Mouse (Mus musculus): Measurements from ENCODE around the gene Mindy1. TPM values are rescaled to one million over a fixed set of nuclear protein-coding genes. Genes with fewer than 3 reads are reported as not detected.

Mindy1 gene
- polyA plus RNA-seq, 1 experiment from 2014 or later, result 37.8 TPM

DNA sequence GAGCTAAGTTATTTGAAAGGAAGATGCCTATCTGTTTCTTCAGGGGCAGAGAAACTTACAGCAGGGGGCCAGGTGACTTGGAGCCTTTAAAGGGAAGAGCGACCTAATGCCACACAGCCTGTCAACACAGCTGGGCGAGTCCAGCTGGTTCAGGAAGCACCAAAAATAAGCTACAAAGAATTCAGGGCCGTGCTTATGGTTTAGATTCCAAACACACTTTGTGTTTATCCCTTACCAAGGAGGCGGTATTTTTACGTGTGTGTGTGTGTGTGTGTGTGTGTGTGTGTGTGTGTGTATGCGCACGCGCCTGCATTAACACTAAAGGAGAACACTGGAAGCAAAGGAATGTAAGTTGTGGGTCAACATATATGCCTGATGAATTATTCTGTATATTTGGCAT, 398 bp upstream of the Mindy1 start:
- Histone ChIP-seq H3K36me3 (replicated peaks; ENCODE audit: control insufficient read depth, insufficient read depth) (no peaks in the 10 kb centered on the region), H3K4me1 (replicated peaks; ENCODE audit: control insufficient read depth, insufficient read depth, low read length) (peaks cover 31% of the 10 kb centered on the region), H3K9ac (peak overlapping the region; percentile 87), H3K4me2 (replicated peaks) (peak overlapping the region; percentile 80), H3K4me3 (replicated peaks; ENCODE audit: low read length) (peak overlapping the region; percentile 72), H3K27ac (peak overlapping the region; percentile 88), H3K27me3 (ENCODE audit: control insufficient read depth, insufficient read depth, low read length) (no peaks in the 10 kb centered on the region), H3K9me3 (ENCODE audit: control insufficient read depth, low read length) (no peaks in the 10 kb centered on the region)
- 29% methylated on average over 8 of the region's 8 CpGs for WGBS
- ATAC-seq (ENCODE audit: low FRiP score) (no peak), DNase-seq (ENCODE audit: low spot score) (peak; percentile 55)

DNA sequence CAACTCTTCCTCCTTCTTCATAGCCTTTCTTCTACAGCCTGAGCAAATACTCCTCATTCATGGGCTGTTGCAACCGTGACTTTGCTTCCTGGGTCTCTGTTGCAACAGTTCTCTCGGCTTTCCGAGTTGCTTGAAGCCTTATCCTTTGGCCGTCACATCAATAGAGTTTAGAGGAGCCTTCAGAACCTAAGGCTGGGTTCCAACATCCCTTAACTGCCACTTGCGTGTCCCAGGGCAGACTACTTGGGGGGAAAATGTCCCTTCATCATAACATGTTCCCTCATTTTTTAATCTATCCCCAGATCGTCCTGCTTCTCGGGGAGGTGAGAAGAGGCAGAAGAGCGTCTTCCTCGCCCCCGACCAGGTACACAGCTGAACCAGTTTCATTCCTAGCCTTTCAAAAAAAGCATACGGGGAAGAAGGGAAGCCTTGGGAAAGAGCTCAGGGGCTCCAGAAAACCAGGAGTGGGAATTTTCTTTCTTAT, 1.3 kb downstream of the Mindy1 start:
- no peak for ATAC-seq (ENCODE audit: low FRiP score)
- Histone ChIP-seq H3K27ac (peak overlapping the region; percentile 88), H3K27me3 (ENCODE audit: control insufficient read depth, insufficient read depth, low read length) (no peaks in the 10 kb centered on the region), H3K9me3 (ENCODE audit: control insufficient read depth, low read length) (no peaks in the 10 kb centered on the region), H3K4me3 (replicated peaks; ENCODE audit: low read length) (peak overlapping the region; percentile 72), H3K4me2 (replicated peaks) (peak overlapping the region; percentile 80), H3K4me1 (replicated peaks; ENCODE audit: control insufficient read depth, insufficient read depth, low read length) (peaks cover 31% of the 10 kb centered on the region), H3K36me3 (replicated peaks; ENCODE audit: control insufficient read depth, insufficient read depth) (no peaks in the 10 kb centered on the region), H3K9ac (peak overlapping the region; percentile 82)
- peak; percentile 48 for DNase-seq (ENCODE audit: low spot score)
- WGBS, result under 1% methylated on average over 11 of the region's 11 CpGs

GRCm38 (mm10) chr3:95282865-95283588, 1.9 kb downstream of the Mindy1 start:
- Histone ChIP-seq H3K4me1 (replicated peaks; ENCODE audit: control insufficient read depth, insufficient read depth, low read length) (peaks cover 31% of the 10 kb centered on the region), H3K4me3 (replicated peaks; ENCODE audit: low read length) (peak overlapping the region; percentile 72), H3K27ac (peak overlapping the region; percentile 88), H3K9ac (peak overlapping the region; percentile 82), H3K9me3 (ENCODE audit: control insufficient read depth, low read length) (no peaks in the 10 kb centered on the region), H3K4me2 (replicated peaks) (peak overlapping the region; percentile 80), H3K36me3 (replicated peaks; ENCODE audit: control insufficient read depth, insufficient read depth) (peaks cover 6% of the 10 kb centered on the region), H3K27me3 (ENCODE audit: control insufficient read depth, insufficient read depth, low read length) (no peaks in the 10 kb centered on the region)
- WGBS, result under 1% methylated on average over 49 of the region's 51 CpGs
- peak; percentile 70 for ATAC-seq (ENCODE audit: low FRiP score)
- peak; percentile 79 for DNase-seq (ENCODE audit: low spot score)

- Histone ChIP-seq H3K36me3 (replicated peaks; ENCODE audit: control insufficient read depth, insufficient read depth) (peaks cover 11% of the 10 kb centered on the region), H3K4me2 (replicated peaks) (peak overlapping the region; percentile 80), H3K9me3 (ENCODE audit: control insufficient read depth, low read length) (no peaks in the 10 kb centered on the region), H3K4me1 (replicated peaks; ENCODE audit: control insufficient read depth, insufficient read depth, low read length) (peaks cover 31% of the 10 kb centered on the region), H3K27me3 (ENCODE audit: control insufficient read depth, insufficient read depth, low read length) (no peaks in the 10 kb centered on the region), H3K4me3 (replicated peaks; ENCODE audit: low read length) (peak overlapping the region; percentile 72), H3K9ac (peak overlapping the region; percentile 82), H3K27ac (peak overlapping the region; percentile 88)
- no peak for ATAC-seq (ENCODE audit: low FRiP score)
- no peak for DNase-seq (ENCODE audit: low spot score)
- WGBS, result 3% methylated on average over 7 of the region's 7 CpGs
These were observed 2.4 kb downstream of the Mindy1 start for GRCm38 (mm10) chr3:95283589-95283941.

- Histone ChIP-seq H3K36me3 (replicated peaks; ENCODE audit: control insufficient read depth, insufficient read depth) (peaks cover 14% of the 10 kb centered on the region), H3K9me3 (ENCODE audit: control insufficient read depth, low read length) (no peaks in the 10 kb centered on the region), H3K4me3 (replicated peaks; ENCODE audit: low read length) (peak overlapping the region; percentile 72), H3K9ac (peak overlapping the region; percentile 82), H3K4me2 (replicated peaks) (peak overlapping the region; percentile 80), H3K27me3 (ENCODE audit: control insufficient read depth, insufficient read depth, low read length) (no peaks in the 10 kb centered on the region), H3K27ac (no peak overlapping the region), H3K4me1 (replicated peaks; ENCODE audit: control insufficient read depth, insufficient read depth, low read length) (peaks cover 31% of the 10 kb centered on the region)
- no peak for DNase-seq (ENCODE audit: low spot score)
- 22% methylated on average over 1 of the region's 1 CpGs for WGBS
- no peak for ATAC-seq (ENCODE audit: low FRiP score)
These were observed 2.9 kb downstream of the Mindy1 start for GRCm38 (mm10) chr3:95284062-95284461.

DNA sequence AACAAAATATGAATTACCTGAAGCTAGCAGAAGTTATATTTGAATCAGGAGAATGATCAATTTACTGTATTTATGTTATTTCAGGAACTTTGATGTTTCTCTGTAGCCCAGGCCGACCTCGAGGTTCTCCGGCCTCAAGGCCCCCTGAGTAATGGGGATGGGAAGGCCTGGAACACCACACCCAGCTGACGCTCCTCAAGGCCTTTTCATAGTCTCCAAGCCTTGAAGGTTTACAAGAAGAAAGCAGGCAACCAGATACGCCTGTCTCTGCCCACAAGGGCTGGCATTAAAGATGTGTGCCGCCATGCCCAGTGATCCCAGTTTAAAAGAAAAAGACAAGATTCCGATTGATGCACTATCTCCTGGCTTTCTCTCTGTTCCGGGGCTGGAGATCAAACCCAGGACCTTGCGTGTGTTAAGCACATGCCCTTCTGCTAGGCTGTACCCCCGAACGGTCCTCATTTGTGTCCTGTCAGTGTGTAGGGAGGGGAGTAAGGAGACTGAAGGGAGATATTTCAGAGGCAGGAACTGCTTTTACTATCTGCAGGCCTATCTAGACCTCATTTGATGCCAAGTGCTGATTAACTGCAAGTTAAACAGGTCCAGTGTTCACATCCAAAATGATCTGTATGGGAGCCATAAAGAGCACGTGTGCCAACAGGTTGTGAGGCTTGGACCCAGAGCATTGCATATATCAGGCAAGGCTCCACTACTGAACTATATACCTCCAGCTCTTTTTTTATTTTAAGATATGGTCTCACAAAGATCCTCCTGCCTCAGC, 3.5 kb downstream of the Mindy1 start:
- ATAC-seq (ENCODE audit: low FRiP score) (no peak), DNase-seq (ENCODE audit: low spot score) (no peak)
- Histone ChIP-seq H3K4me2 (replicated peaks) (peak overlapping the region; percentile 80), H3K9me3 (ENCODE audit: control insufficient read depth, low read length) (no peaks in the 10 kb centered on the region), H3K27me3 (ENCODE audit: control insufficient read depth, insufficient read depth, low read length) (no peaks in the 10 kb centered on the region), H3K4me1 (replicated peaks; ENCODE audit: control insufficient read depth, insufficient read depth, low read length) (peaks cover 31% of the 10 kb centered on the region), H3K36me3 (replicated peaks; ENCODE audit: control insufficient read depth, insufficient read depth) (peaks cover 20% of the 10 kb centered on the region), H3K9ac (peak overlapping the region; percentile 82), H3K27ac (no peak overlapping the region), H3K4me3 (replicated peaks; ENCODE audit: low read length) (peak overlapping the region; percentile 72)
- WGBS, result 90% methylated on average over 12 of the region's 12 CpGs

DNA sequence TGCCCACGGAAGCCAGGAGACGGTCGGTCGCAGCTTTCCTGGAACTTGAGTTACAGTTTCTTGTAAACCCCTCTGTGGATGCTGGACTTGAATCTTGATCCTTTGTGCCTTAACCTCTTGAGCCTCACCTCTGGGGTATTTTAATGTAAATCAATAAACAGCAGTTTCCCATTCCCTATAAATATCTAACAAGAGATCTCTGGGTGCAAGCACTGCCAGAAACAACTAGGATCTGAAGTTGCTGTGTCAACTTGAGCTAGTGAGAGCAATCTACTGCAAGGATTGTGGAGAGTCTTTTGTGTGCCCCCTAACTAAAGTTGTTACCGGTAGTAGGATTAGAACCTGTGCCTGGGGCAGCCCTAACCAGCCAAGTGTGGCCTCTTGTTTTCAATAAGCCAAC, 4.2 kb downstream of the Mindy1 start:
- WGBS, result 94% methylated on average over 5 of the region's 5 CpGs
- Histone ChIP-seq H3K27ac (no peak overlapping the region), H3K36me3 (replicated peaks; ENCODE audit: control insufficient read depth, insufficient read depth) (peaks cover 20% of the 10 kb centered on the region), H3K27me3 (ENCODE audit: control insufficient read depth, insufficient read depth, low read length) (no peaks in the 10 kb centered on the region), H3K9ac (no peak overlapping the region), H3K4me2 (replicated peaks) (no peak overlapping the region), H3K4me3 (replicated peaks; ENCODE audit: low read length) (no peak overlapping the region), H3K4me1 (replicated peaks; ENCODE audit: control insufficient read depth, insufficient read depth, low read length) (peaks cover 31% of the 10 kb centered on the region), H3K9me3 (ENCODE audit: control insufficient read depth, low read length) (no peaks in the 10 kb centered on the region)
- DNase-seq (ENCODE audit: low spot score), result no peak
- no peak for ATAC-seq (ENCODE audit: low FRiP score)

GRCm38 (mm10) chr3:95286011-95286410, 4.9 kb downstream of the Mindy1 start:
- no peaks in the 10 kb centered on the region for H3K9me3 ChIP-seq (ENCODE audit: control insufficient read depth, low read length)
- no peak overlapping the region for H3K4me2 ChIP-seq (replicated peaks)
- H3K27ac ChIP-seq, result no peak overlapping the region
- H3K9ac ChIP-seq, result no peak overlapping the region
- no peak for ATAC-seq (ENCODE audit: low FRiP score)
- H3K4me3 ChIP-seq (replicated peaks; ENCODE audit: low read length), result no peak overlapping the region
- no peaks in the 10 kb centered on the region for H3K27me3 ChIP-seq (ENCODE audit: control insufficient read depth, insufficient read depth, low read length)
- H3K36me3 ChIP-seq (replicated peaks; ENCODE audit: control insufficient read depth, insufficient read depth), result peaks cover 20% of the 10 kb centered on the region
- DNase-seq (ENCODE audit: low spot score), result no peak
- H3K4me1 ChIP-seq (replicated peaks; ENCODE audit: control insufficient read depth, insufficient read depth, low read length), result peaks cover 25% of the 10 kb centered on the region
- WGBS, result 72% methylated on average over 5 of the region's 5 CpGs

DNA sequence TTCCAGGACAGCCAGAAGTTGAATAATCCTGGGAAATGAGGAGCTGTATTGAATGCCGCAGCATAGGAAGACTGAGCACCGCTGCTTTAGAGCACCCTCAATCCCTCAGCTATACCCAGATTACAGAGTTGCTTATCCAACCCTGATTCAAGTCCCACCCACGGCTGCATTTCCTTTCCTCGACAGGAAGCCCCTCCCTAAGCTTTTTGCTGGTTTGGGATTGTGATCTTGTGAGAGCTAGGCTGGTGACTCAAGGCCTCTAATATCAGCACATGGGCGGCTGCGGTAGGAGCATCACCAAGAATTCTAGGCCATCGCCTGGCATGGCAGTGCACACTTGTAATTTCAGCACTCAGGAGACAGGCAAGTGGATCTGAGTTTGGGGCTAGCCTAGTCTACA, 5.4 kb downstream of the Mindy1 start:
- H3K27ac ChIP-seq, result no peak overlapping the region
- H3K9me3 ChIP-seq (ENCODE audit: control insufficient read depth, low read length), result no peaks in the 10 kb centered on the region
- no peak overlapping the region for H3K4me2 ChIP-seq (replicated peaks)
- H3K27me3 ChIP-seq (ENCODE audit: control insufficient read depth, insufficient read depth, low read length), result no peaks in the 10 kb centered on the region
- no peak overlapping the region for H3K9ac ChIP-seq
- WGBS, result 89% methylated on average over 7 of the region's 7 CpGs
- H3K36me3 ChIP-seq (replicated peaks; ENCODE audit: control insufficient read depth, insufficient read depth), result peaks cover 20% of the 10 kb centered on the region
- no peak overlapping the region for H3K4me3 ChIP-seq (replicated peaks; ENCODE audit: low read length)
- DNase-seq (ENCODE audit: low spot score), result no peak
- H3K4me1 ChIP-seq (replicated peaks; ENCODE audit: control insufficient read depth, insufficient read depth, low read length), result peaks cover 24% of the 10 kb centered on the region
- ATAC-seq (ENCODE audit: low FRiP score), result no peak
